Mouse (Mus musculus): ENCODE data around the gene Tubgcp3. TPM values are rescaled to one million over a fixed set of nuclear protein-coding genes. Genes with fewer than 3 reads are reported as not detected.

Gene Tubgcp3
- polyA plus RNA-seq, 1 experiment from 2014 or later: 50.2 TPM

Other genes starting within 250 kb of the Tubgcp3 start
- not detected in 2 replicates for gene Spaca7, start 99.2 kb downstream of the Tubgcp3 start, polyA plus RNA-seq (2014; fragmentation: Nextera tagmentation; extraction: Ambion mirVana)
- gene Atp11a, start 84.8 kb upstream of the Tubgcp3 start, polyA plus RNA-seq (2014; fragmentation: Nextera tagmentation; extraction: Ambion mirVana): 9.2 and 12.0 TPM in 2 replicates
- 51.0 and 54.4 TPM in 2 replicates for gene Mcf2l, start 201.6 kb upstream of the Tubgcp3 start, polyA plus RNA-seq (2014; fragmentation: Nextera tagmentation; extraction: Ambion mirVana)

Measured in hindbrain, embryonic 11.5 days (tissue).